Mouse (Mus musculus): Measurements from ENCODE around the gene Prep.

DNA sequence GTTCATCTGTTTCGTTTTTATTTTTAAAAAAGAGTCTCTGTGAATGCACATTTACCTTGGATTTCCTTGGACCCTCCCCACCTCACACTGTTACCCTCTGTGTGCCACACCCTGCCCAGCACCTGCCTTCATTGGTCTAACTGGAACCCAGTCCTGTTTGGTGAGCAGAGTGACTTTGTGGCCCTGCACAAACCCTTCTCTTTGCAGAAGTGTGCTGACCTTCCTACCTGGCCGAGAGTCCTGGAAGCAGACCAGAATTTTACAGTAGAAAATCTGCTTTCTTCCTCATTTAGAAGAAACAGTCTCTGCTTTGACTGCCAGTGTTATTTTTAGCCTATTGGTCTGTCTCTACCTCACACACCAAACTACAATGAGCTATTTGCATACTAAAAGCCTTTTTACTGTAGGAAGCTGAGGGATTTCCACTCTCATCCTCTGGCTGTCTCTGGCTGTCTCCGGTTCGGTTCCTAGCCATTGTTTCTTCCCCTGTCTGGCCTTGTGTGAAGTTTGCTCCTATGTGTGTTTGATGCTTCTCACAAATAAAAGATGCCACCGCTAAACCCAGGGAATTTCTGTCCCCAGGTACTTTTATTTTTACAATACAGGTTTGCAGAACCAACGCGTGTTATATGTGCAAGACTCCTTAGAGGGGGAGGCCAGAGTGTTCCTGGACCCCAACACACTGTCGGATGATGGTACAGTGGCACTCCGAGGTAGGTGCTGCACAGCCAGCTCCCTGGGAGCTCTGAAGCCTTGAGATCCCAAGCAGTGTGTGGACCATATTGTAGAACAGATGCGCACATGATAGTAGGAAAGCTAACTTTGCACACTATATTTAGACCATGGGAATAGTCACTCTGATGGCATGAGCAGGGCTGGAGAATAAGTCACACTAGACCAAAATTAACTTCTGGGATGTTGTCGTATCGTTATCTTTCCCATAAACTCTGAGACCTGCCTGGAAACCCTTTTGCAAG is 25.4 kb downstream of the Prep start:
- TF ChIP-seq POLR2A (IDR thresholded peaks at IDR 0.05; ENCODE audit: borderline replicate concordance, control insufficient read depth, low read depth, low read length), result no peak
- no peak for TF ChIP-seq CTCF (IDR thresholded peaks at IDR 0.05; ENCODE audit: control insufficient read depth, insufficient read depth, low read length)

Data from bone marrow, adult 2 months (tissue).